Mouse (Mus musculus): ENCODE data around the gene Pck2.
A peak's percentile ranks its signal among the peaks of the same experiment; 100 is the strongest.

Pck2 gene

DNA sequence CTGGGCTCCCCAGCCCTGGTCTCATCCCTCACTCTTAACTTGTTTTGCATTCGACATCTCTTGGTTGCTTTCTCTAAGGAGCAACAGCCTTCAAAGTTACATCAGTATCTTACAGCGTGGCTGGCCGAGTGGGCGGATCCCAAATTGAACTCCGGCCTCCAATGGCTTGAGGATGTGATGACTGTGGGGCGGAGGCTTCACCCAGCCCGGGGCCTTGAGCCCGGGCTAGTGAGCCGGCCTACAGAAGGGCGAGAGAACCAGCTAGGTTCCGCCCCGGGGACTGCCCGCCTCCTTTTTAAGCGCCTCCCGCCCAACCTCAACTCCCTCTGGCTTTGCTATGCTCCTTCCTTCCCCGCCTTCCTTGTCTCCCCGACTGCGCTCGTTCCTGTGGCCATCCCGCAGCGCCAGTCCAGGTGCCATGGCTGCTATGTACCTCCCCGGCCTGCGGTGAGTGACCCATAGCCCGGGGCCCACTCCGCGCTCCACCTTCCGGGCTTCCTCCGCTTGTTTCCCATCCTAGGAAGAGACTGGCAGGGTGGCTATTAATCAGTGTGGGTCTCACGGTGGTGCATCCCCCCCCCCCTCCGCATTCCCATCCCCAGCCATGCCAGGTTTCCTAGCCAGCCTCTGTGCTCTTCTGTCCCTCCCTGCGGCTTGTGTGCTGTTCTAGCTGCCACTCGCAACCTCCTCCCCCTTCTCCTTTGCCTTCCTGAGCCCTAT is at the start of gene Pck2:
Gene Pck2, plus strand, starts transcription at position 200 of the 720 bp plus-strand sequence.
- DNase-seq (ENCODE audit: low read depth, low spot score): peak; percentile 84

DNA sequence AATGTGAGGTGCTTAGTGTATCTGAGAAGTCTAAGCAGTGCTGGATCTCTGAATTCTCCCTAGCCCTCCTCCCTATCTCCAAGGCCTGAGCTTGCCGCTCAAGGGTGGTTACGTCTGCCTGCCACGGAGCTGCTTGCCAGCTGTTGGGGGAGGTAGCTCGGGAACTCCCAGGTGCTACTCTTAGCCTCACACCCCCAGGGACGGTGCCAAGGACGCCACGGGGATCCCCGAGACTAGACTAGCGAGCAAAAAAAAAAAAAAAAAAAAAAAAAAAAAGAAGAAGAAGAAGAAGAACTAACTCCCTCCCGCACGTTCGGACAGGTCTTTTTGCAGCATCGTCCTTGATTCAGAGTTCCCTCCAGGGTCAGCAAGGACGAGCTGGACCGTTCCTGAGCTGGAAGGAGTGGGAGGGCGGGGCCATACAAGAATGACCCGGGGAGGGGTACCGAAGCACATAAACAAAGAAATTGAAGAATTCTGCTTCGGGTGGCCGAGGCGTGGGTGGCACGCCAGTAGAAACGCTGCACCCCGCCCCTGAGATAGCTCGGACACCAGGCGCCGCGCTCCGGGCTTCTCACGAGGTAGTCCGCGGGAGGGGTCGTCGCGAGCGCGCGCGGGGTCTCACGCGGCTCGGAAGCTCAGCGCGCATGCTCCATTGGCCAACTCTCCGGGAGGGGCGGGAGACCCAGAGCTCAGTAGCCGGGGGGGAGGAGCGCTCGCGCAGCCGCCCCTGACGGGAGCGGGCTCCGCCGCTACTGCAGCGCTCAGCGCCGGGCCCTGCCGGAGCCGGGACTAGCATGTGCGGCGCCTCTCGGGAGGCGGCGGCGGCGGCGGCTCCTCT is 49.5 kb upstream of the Pck2 start, which contains the start of gene Carmil3:
Gene Carmil3, plus strand, starts transcription at position 291 of the 841 bp plus-strand sequence.
- DNase-seq (ENCODE audit: low read depth, low spot score): peak; percentile 74

DNA sequence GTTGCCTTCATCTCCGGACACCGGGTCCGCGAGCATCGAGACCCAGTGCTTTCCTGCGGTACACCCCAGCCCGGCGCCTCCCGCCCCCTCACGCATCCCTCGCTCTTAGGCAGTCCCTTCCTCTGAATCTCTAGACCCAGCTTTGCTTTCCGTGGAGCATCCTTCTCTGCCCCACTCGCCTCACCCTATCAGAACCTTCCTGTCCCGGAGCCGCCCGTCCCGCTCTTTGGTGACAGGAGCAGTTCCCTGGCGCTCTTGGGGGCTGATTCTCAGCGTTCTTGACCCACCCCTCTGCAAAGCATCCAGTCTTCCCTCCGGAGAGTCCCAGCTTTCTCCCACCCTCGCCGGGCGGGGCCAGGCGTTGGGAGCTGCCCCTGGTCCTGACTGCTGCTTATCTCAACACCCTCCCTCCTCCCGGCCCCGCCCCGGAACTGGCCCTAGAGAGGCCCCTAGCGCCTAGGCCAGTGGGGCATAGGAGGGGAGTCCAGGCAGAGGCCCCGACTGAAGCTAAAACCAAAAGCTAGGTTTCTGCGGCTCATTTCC is 48.7 kb upstream of the Pck2 start:
- peak; percentile 64 for DNase-seq (ENCODE audit: low read depth, low spot score)

DNA sequence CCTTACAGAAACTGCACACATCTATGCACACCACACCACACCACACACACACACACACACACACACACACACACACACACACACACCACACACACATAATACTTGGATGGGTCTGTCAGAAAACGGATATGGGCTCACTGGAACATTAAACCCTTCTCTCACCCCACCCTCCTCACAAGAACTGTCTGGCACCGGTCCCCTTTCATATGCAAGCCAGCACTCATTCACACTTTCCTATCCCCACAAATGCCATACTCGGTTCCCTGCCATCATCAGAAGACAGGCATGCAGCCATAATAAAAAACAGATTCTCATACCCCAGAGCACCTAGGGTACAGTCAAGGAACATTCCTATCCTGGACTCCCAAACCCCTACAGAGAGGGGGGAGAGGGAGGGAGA is 48.0 kb upstream of the Pck2 start:
- no peak for DNase-seq (ENCODE audit: low read depth, low spot score)

DNA sequence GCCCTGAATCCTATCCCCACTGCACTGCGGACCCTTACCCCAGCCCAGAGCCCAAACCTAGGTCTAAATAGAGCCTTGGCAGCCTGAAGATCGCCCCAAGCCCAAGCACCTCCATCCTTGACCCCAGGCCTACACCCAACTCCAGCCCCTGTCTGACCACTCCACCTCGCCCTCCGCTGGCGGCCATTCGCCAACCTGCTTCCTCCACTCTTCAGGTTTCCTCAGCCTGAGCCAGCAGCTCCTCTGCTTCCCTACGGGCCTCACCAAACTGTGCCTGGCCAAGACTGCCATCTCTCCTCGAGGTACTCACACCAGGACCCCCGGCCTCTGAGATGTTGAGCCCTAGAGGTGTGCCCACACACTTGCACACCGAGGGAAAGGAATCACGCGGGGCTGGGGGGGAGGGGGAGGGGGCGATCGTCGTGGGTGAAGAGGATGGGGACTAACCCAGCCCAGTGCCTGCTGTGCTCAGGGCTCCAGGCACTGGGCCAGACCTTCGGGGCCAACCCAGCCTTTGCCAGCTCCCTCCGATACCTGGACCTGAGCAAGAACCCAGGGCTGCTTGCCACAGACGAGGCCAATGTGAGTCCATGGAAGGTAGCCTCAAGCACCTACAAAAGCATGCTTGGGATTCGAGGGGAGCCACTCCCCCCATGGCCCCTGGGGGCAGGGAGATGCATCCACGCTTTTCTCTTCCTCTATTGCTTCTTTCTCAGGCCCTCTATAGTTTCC is 44.4 kb upstream of the Pck2 start:
- DNase-seq (ENCODE audit: low read depth, low spot score): no peak

DNA sequence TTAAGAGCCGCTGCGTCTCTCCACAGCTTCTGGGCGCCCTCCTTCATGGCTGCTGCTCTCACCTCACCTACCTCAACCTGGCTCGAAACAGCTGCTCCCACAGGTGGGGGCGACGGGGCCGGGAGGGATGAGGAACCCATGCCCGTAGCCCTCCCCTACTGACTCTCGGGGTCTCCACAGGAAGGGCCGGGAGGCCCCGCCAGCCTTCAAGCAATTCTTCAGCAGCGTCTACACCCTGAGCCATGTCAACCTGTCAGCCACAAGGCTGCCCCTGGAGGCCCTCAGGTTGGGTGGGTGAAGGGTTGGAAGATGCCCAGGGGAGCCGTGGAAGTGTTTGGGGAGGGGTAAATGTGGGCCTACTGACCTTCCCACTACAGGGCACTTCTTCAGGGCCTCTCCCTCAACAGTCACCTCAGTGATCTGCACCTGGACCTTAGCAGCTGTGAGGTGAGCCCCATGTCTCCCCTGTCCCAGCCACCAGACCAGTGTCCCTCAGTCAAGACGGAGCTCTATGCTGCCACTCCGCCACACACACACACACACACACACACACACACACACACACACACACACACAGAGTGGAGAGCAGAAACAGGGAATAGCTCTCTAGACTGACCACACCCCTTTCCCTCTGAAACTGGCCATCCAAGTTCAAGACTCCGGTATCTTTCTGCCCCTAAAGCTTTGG is 43.2 kb upstream of the Pck2 start:
- DNase-seq (ENCODE audit: low read depth, low spot score): no peak

DNA sequence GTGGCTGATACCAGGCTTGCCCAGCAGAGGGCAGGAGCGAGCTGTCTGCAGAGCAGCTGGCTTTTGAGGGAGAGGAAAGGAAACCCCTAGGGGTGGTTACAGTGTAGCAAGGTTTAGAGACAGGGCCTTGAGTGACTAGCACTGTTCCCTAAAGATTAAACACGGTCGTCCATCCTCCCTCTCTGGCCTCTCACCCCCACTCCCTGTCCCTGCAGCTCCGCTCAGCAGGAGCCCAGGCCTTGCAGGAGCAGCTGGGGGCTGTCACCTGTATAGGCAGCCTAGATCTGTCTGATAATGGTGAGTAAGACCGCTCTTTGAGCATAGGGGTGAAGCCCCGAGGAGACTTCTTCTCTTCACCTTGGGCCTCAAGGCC is 42.6 kb upstream of the Pck2 start:
- peak; percentile 91 for DNase-seq (ENCODE audit: low read depth, low spot score)

DNA sequence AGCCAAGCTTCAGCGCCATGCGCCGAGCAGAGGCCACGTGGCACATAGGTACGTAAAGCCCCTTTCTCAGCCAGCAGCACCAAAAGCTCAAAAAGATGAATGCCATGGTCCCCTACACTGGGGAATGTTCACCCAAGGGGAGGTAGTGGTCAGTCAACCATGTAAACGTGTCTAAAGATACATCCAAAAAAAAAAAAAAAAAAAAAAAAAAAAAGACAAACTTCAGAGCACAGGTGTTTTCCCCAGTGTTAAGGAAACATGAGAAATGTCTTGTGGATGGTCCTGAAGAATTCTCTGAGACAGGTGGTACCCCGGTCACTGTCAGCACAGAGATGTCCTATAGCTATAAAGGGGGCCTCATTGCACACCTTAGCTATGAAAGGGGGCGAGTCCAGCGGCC is 34.5 kb upstream of the Pck2 start:
- no peak for DNase-seq (ENCODE audit: low read depth, low spot score)

DNA sequence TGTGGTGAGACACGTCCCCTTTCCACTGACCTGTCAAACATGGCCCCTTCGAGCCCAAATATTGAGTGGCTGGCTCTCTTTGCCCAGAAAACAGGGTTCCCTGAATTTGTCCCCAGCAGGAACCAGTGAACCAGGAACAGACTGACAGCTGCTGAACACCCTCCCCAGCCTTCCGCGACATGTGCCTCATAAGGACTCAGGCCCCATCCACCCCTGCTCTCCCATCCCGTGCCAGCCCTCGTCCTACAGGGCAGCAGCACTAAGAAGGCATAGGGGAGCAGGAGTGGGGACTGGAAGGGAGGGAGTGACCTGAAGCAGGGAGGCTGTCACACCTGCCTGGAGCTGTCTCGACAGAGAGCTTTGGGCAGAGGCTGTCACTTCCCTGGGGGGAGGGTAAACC is 32.3 kb upstream of the Pck2 start:
- DNase-seq (ENCODE audit: low read depth, low spot score): no peak

DNA sequence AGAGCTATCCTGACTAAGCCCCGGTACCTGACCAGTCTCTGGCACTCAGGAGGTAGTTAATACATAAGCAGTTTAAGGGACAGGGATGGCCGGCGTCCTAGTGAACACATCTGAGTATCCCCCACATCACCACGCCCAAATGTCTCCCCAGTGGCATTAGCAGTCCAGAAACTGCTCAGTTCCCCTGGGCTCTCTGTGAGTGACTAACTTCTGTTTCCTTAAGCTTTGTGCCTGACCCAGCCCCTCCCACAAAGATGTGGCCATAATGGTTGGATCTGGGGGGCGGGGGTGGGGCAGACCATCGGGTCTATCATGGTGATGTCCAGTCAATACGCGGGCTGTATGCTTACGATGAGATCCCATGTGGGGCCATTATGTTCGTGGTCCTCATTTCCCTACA is 30.5 kb upstream of the Pck2 start:
- no peak for DNase-seq (ENCODE audit: low read depth, low spot score)

DNA sequence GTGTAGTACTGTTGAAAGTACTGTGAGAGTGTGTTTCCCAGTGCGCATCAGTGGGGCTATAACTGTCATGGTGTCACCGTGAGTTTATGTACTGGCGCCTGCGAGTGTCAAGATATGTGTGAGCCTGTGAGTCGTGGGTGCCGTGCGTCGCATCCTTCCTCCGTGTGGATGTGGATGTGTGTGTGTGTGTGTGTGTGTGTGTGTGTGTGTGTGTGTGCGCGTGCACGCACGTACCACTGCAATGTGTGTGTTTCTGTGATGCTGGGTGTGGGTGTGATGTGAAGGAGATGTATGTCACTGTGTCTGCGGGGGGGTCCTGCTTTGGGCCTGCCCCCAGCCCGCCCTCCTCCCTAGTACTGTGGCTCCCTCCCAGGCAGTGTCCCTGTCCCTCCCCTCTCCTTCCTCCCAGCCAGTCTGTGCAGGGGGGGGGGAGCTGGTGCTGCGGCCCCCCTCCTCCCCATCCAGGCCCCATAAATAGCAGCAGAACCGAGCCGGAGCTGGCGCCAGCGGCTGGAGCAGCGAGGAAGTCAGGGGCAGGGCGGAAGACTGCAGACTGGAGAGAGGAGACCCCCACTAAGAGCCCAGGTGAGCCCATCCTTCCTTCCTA is 29.8 kb upstream of the Pck2 start, which contains the start of gene Cpne6:
Gene Cpne6, plus strand, starts transcription at position 321 of the 607 bp plus-strand sequence.
- no peak for DNase-seq (ENCODE audit: low read depth, low spot score)

DNA sequence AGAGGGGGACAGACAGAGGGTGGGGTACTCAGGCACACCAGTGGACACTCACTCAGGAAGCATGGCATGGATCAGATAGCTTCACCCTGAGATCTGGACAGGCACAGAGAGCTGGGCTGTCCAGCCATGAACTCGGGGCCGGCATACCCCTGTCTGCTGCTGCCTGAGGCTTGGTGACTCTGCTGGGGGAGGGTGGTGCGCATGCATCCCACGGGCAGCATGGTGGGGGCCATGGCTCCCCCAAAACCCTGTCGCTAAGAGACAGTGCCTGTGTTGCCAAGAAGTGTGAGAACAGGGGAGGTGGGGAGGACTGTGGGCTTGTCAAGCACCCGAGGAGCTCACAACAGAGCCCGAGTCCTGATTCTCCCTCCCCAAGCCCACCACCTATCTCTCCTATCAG is 29.0 kb upstream of the Pck2 start:
- DNase-seq (ENCODE audit: low read depth, low spot score): no peak

DNA sequence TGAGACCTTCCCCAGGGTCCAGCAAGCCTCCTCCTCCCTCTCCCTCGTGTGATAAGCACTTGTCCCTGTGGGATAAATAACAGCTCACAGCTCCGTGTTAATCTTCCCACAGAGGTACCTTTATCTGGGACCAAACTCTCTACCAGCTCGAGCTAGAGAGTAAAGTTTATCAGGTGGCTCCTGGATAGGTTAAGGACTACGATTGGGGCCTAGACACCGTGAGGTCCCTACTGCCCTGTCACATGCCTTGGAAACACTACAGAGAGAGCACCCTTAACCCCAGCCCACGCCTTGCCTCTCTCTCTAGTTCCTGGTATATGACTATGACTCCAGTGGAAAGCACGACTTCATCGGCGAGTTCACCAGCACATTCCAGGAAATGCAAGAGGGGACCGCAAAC is 26.1 kb upstream of the Pck2 start:
- DNase-seq (ENCODE audit: low read depth, low spot score): no peak

DNA sequence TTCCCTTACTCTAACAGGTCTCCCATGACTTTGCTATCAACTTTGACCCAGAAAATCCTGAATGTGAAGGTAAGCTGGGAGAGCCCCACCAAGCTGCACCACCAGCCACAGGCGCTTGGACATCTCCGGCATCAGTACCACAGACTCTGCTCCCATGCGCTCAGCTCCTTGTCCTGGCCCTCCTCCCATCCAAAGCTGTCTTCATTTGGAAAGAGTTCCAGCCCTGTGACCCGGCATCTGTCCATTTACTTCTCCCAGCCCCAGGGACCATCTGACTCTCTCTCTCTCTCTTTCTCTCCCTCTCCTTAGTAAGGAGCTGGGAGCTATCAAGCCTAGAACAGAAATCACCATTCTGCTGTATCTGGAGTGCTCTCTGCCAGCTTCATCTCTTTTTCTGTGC is 24.2 kb upstream of the Pck2 start:
- DNase-seq (ENCODE audit: low read depth, low spot score): no peak

DNA sequence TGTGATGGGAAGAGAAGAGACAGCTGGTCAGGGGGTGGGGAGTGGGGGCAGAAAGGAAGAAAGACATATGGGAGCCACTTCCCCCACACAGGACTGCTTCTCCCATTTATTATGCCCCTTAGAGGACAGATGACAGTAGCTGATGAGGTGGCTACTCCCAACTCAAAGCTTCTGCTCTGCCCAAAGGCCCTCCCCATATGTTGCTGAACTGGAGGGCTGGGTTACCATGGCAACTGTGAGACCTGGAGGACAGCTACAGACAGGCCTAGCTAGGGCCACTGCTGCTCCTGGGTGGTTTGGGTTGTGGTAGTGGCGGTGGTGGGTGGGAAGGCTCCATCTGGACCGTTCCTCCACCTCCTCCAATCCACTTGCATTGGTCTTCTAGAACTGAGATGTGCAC is 21.2 kb upstream of the Pck2 start:
- DNase-seq (ENCODE audit: low read depth, low spot score): peak; percentile 77

DNA sequence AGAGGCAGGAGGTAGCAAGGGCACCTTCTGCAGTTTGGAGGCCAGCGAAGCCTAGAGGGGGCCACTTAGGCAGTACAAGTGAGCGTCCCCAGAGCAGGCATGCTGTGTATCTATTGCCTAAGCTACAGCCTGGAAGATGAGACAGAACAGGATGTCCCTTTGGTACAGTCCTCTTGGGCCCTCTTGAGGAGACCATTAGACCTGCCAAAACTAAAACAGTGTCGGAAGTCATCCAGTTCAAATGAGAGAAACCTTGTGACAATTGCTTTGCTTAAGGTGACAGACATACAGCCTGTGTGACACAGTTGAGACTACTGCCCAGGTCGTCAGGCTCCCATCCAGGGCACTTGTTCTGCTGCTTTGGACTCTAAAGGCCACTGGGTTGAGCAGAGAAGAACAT is 20.5 kb upstream of the Pck2 start:
- no peak for DNase-seq (ENCODE audit: low read depth, low spot score)

DNA sequence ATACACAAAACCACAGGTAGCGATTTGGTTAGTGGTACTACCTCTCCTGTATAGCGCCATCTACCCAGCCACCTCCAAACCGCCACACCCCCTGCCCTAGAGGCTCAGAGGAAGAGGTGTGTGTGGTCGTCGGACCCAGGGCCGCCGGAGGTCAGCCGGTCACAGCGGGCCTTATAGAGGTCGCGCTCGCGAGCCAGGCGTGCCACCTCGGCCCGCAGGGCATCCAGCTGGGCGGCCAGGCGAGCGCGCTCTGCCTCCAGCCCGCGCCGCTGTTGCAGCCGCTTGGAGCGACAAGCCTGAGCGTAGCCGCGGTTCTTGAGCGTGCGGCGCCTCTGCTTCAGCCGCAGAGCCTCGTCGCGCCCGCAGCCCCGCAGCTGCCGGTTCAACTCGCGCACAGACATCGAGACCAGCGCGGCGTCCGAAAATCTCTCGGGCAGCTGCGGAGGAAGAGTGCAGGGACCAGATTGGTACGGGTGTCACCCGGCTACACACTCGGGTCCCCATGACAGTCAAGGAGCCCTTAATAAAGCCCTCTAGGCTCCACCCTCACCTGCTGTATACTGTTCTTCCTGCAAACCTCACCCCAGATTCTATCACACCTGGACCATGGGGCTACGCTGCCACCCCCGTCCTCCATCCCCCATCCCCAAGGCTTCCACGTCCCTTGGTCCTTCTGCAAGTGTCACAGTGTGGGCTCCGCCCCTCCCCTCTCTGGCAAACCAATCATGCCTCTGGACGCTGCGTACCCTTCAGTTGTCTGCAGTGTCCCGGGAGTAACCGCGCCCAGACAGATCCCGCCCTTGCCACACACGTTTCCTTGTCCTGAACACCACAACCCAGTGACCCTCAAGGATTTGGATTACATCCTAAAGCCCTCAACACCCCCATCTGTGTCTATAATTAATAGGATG is 19.4 kb upstream of the Pck2 start:
- peak; percentile 48 for DNase-seq (ENCODE audit: low read depth, low spot score)

DNA sequence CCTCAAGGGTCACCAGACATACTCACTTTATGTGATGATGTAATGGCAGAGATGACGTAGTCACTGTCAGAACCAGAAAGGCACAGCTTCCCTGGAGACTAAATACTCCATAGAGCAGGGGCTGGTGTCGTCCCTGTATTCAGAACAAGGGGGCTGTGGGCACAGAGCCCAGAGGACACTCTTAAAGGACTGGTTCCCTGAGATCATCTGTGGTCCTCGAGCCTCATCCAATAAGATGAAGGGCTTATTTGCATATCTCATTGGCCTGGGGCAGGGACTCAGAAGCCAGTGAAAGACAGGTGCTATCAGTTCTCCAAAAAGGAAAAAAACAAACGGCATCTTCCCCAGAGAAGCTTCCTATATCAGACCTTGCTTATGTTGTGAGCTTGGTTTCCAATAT is 16.0 kb upstream of the Pck2 start:
- no peak for DNase-seq (ENCODE audit: low read depth, low spot score)

DNA sequence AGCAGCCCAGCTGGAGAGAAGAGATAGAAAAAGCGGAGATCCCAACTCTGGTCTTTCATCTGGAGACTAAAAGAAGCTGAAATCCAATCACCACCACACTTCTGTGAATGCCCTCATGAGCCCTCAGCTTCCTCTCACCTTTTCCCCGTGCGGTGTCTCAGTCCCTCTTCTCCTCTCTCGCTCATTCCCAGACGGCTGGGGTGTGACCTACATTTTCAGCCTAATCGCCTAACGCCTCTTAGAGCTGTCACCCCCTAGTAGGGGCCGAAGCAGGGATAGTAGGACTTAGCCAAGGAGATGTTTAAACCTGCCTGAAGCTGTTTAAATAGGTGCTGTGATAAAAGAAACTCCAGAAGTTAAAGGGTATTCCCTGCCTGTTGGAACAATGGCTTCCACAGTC is 15.3 kb upstream of the Pck2 start, which contains the start of gene Nrl:
Gene Nrl, minus strand, starts transcription at position 197 of the 400 bp plus-strand sequence.
- no peak for DNase-seq (ENCODE audit: low read depth, low spot score)

DNA sequence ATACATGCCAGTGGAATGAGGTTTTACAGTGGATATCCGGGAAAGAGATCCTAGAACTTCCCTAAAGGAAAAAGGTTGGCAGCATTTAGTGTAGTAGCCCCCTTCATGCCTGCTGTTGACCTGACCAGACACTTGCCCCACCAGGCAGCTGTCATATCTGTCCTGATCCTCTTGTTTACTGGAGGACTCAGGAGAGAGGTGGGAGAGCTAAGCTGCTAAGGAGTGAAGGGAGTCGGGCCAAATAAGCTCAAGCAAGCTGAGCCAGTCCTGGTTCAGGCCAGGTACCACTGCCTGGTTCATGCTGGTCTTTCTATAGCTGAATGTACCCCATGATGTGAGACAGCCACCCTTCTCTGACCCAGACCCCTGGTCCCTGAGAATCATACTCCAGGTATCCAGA is 13.4 kb upstream of the Pck2 start:
- no peak for DNase-seq (ENCODE audit: low read depth, low spot score)
